Comparison of ENCODE assay signal across 15 mouse cellular contexts in the genomic region with DNA sequence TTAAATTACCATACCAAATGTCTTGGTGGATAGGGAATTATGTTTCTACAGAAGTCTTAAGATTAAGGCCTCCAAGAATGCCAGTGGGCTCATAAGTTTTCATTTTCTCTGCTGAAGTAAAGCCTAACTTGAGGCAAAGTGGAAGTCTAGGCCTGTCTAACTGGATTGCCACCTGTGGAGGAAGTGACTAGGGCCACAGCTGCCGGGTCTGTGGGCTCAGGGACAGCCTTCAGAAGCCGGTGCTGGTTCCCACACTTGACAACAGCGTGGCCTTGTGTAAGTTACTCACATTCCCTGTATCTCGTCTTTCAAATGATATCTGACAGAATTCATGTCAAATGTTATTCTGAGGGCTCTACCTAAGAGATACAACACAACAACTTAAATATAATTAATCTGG.
"Had no signal": no experiment of that assay in that cellular context is flagged by ENCODE, and none has a peak within 500 bp of the region (broad histone marks: within the 10 kb centered on the region; RNA-seq: fewer than 3 reads in every experiment).

No protein-coding gene starts in this region.

- H3K36me3 ChIP-seq: kidney, embryonic 15.5 days; limb, embryonic 15.5 days; liver, embryonic 12.5 days; neural tube, embryonic 15.5 days had no signal

- DNase-seq: kidney, adult 2 months; kidney, postnatal 14 days; lung, embryonic 14.5 days; lung, postnatal 10 days; lung, postnatal 4 days; midbrain, embryonic 14.5 days; right cerebral cortex, adult 18-20 months; right cerebral cortex, postnatal 25 days had no signal

- H3K9ac ChIP-seq: kidney, embryonic 15.5 days; limb, embryonic 15.5 days; liver, embryonic 12.5 days; lung, embryonic 14.5 days; neural tube, embryonic 15.5 days had no signal

- H3K4me1 ChIP-seq: limb, embryonic 15.5 days; liver, embryonic 12.5 days; neural tube, embryonic 15.5 days had no signal

- H3K4me3 ChIP-seq: kidney, embryonic 15.5 days; left cerebral cortex, adult 2 months; limb, embryonic 15.5 days; liver, embryonic 12.5 days; myocyte; neural tube, embryonic 15.5 days had no signal

- H3K9me3 ChIP-seq: kidney, embryonic 15.5 days; limb, embryonic 15.5 days; liver, embryonic 12.5 days; neural tube, embryonic 15.5 days had no signal

- H3K27me3 ChIP-seq: kidney, embryonic 15.5 days; limb, embryonic 15.5 days; liver, embryonic 12.5 days; neural tube, embryonic 15.5 days had no signal

- H3K4me2 ChIP-seq: kidney, embryonic 15.5 days; limb, embryonic 15.5 days; liver, embryonic 12.5 days; lung, embryonic 14.5 days; neural tube, embryonic 15.5 days had no signal

- H3K27ac ChIP-seq: kidney, embryonic 15.5 days; limb, embryonic 15.5 days; liver, embryonic 12.5 days; neural tube, embryonic 15.5 days; stomach, postnatal 0 days had no signal

- ATAC-seq: liver, embryonic 12.5 days had no signal
